Mouse (Mus musculus) adrenal gland, adult 18-20 months (tissue): ENCODE data around the gene Itgb2l. TPM values are rescaled to one million over a fixed set of nuclear protein-coding genes. Genes with fewer than 3 reads are reported as not detected.

Source experiments
- total RNA-seq, 2 experiments: library from RNA; stranded (reverse); gene quantifications; 1 replicate in 1 of 2; 2 replicates in 1 of 2; pipeline ENCODE4 v1.2.3; 2021

Gene Itgb2l
- total RNA-seq, 2 experiments from 2014 or later: not detected

Other genes with a start within 250 kb of the Itgb2l start
- 10 to 100 TPM; 18.5 to 30.4 TPM for gene Sh3bgr, start 243.2 kb downstream of the Itgb2l start, total RNA-seq
- gene B3galt5, start 207.8 kb downstream of the Itgb2l start, total RNA-seq: under 1 TPM; 0.13 to 0.42 TPM
- 1 to 10 TPM; 7.0 to 9.8 TPM for gene Pcp4, start 24.0 kb upstream of the Itgb2l start, total RNA-seq